Mouse (Mus musculus) liver, embryonic 14.5 days (tissue): ENCODE measurements around the gene Ak1. TPM values are rescaled to one million over a fixed set of nuclear protein-coding genes. Genes with fewer than 3 reads are reported as not detected.

Source experiments
- ATAC-seq: fragments of 200-750 bp; cut with Nextera tagmentation; 2 replicates; pipeline ENCODE4 v1.8.0; 2017; ENCODE audit warnings: moderate number of reproducible peaks, mild to moderate bottlenecking, moderate library complexity; ENCODE audit not compliant: insufficient read depth
- DNase-seq, 3 experiments: peaks; one replicate each; pipeline ENCODE4 v3.0.0-alpha.2; 2012 to 2013; ENCODE audit warnings: low read depth in 3 of 3, low spot score in 3 of 3
- H3K27ac ChIP-seq: fragments of 300-500 bp; sonication (generic); 2 replicates; pipeline ENCODE4 v1.5.1; 2014; ENCODE audit warnings: moderate library complexity, mild to moderate bottlenecking, control low read depth, inconsistent platforms
- H3K27me3 ChIP-seq: fragments of 300-500 bp; sonication (generic); 2 replicates; pipeline ENCODE4 v1.6.1; 2014; ENCODE audit warnings: mild to moderate bottlenecking, low read length, moderate library complexity; ENCODE audit not compliant: control insufficient read depth, insufficient read depth
- H3K36me3 ChIP-seq: fragments of 300-500 bp; sonication (generic); replicated peaks from 2 replicates; pipeline ENCODE4 v1.6.1; 2014; ENCODE audit warnings: low read depth; ENCODE audit not compliant: control insufficient read depth, insufficient read depth
- H3K4me1 ChIP-seq, 2 experiments: fragments of 200-500 bp in 1 of 2; fragments of 300-500 bp in 1 of 2; sonication (generic) in 1 of 2; replicated peaks; 2 replicates each; pipeline ENCODE4 v1.6.1; 2012 to 2014; ENCODE audit warnings: antibody characterized with exemption in 1 of 2, inconsistent platforms in 1 of 2, low read length in 1 of 2; ENCODE audit not compliant: control insufficient read depth in 2 of 2, insufficient read depth in 2 of 2
- H3K4me2 ChIP-seq: fragments of 300-500 bp; sonication (generic); 2 replicates; pipeline ENCODE4 v1.6.1; 2014; ENCODE audit warnings: low read depth, mild to moderate bottlenecking, control low read depth, moderate library complexity
- H3K4me3 ChIP-seq, 2 experiments: fragments of 200-500 bp in 1 of 2; fragments of 300-500 bp in 1 of 2; sonication (generic) in 1 of 2; 2 replicates each; pipeline ENCODE4 v1.5.1; 2012 to 2014; ENCODE audit warnings: low read depth in 2 of 2, low read length in 2 of 2, mild to moderate bottlenecking in 2 of 2, control low read depth in 1 of 2, inconsistent platforms in 1 of 2, moderate library complexity in 1 of 2; ENCODE audit not compliant: insufficient read depth in 1 of 2
- H3K9ac ChIP-seq: fragments of 300-500 bp; sonication (generic); replicated peaks from 2 replicates; pipeline ENCODE4 v1.6.1; 2014; ENCODE audit warnings: mild to moderate bottlenecking, control low read depth, moderate library complexity
- H3K9me3 ChIP-seq: fragments of 300-500 bp; sonication (generic); 2 replicates; pipeline ENCODE4 v1.6.1; 2016; ENCODE audit warnings: low read length, mixed read lengths; ENCODE audit not compliant: control insufficient read depth
- CTCF ChIP-seq: IDR thresholded peaks from 2 replicates; pipeline ENCODE4 v1.5.1; 2016; ENCODE audit warnings: antibody characterized with exemption, low read depth, control low read depth
- EP300 ChIP-seq: IDR thresholded peaks from 2 replicates; pipeline ENCODE4 v1.6.1; 2016; ENCODE audit warnings: antibody characterized with exemption, low read depth
- WGBS: fragments of 180-500 bp; shearing (Covaris S2); extraction: QIAGEN DNeasy Blood & Tissue Kit; methylation state at CpG from one replicate; pipeline ENCODE4 v1.1.7; 2014; ENCODE audit not compliant: insufficient replicate concordance; 5-methylcytosine and 5-hydroxymethylcytosine counted together
- polyA plus RNA-seq, 2 experiments: library from polyadenylated mRNA; depleted of rRNA in 1 of 2; stranded (reverse) in 1 of 2; unstranded in 1 of 2; fragments of >200 nt; fragmentation: Nextera tagmentation in 1 of 2; extraction: Ambion mirVana in 1 of 2; gene quantifications; 2 replicates each; pipeline versions ENCODE4 v1.2.1 to v1.2.3; 2012 to 2014

Ak1 gene
- polyA plus RNA-seq (2012; rRNA removed) (0.34 and 0.37 TPM in 2 replicates), polyA plus RNA-seq (2014; fragmentation: Nextera tagmentation; extraction: Ambion mirVana) (0.44 and 0.59 TPM in 2 replicates)

DNA sequence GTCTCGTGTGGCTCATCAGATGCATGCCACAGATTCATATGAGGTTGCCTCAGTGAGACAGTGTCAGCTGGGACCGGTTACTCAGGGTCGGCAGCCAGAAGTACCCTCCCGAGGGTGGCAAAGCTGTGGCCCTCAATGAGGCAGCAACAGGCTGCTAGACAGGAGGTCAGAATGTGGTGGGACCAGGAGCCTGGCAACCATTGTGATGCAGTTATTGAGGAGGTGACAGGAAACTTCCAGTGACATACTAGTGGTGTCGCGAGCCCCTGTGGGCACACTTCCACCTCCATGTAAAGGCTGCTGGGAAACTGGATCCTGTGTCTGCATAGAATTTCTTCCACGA is at the start of gene Ak1:
Gene Ak1, plus strand, starts transcription at position 242 of the 343 bp plus-strand sequence.
- Histone ChIP-seq H3K4me3 (no peak within 1 kb of the TSS), H3K4me2 (no peak within 1 kb of the TSS), H3K9ac (no peak within 1 kb of the TSS), H3K9me3 (peaks cover 2% of the 10 kb centered on the region), H3K27ac (no peak within 1 kb of the TSS), H3K36me3 (peaks cover 6% of the 10 kb centered on the region), H3K27me3 (no peaks in the 10 kb centered on the region), H3K4me1 (peaks cover 0 to 26% of the 10 kb centered on the region in 2 experiments; a peak in 3 of 4 replicates)
- TF ChIP-seq CTCF (no peak), EP300 (no peak)
- no peak for ATAC-seq
- 33% methylated on average over 7 of the region's 7 CpGs for WGBS
- no peak for DNase-seq

- Histone ChIP-seq H3K27ac (no peak overlapping the region), H3K4me1 (peaks cover 3 to 10% of the 10 kb centered on the region in 2 experiments; a peak in 3 of 4 replicates), H3K27me3 (no peaks in the 10 kb centered on the region; the same call in 1 of the 2 replicates), H3K9me3 (no peaks in the 10 kb centered on the region), H3K4me3 (no peak overlapping the region), H3K36me3 (no peaks in the 10 kb centered on the region), H3K9ac (no peak overlapping the region), H3K4me2 (peak overlapping the region; percentile 92)
- WGBS: 87% methylated on average over 11 of the region's 11 CpGs
- ATAC-seq (no peak), DNase-seq (no peak)
- TF ChIP-seq CTCF (no peak), EP300 (no peak)
Measured at GRCm38 (mm10) chr2:32572196-32572595, 49.4 kb upstream of the Ak1 start.

DNA sequence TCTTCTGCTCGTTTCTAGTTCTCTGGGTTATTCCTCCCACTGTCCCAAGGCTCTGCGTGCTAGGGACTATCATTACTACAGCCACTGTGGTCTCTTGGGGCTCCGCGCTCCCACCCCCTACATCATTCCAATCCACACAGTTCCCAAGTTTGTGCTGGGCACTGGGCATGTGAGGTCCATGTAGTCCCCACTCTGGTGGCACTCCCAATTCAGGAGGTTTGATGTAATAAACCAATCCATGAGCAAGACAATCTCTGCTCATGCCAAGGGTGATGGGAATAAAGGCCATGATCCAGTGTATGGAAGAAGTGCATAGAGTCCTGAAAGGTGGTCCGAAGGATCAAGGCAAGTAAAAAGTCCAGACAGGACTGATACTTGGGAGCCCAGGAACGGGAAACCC is 47.1 kb upstream of the Ak1 start, which contains the start of gene Pip5kl1:
Gene Pip5kl1, plus strand, starts transcription at position 301 of the 400 bp plus-strand sequence.
- no peaks in the 10 kb centered on the region for H3K36me3 ChIP-seq
- peak within 1 kb of the TSS; percentile 67 for H3K4me2 ChIP-seq
- H3K27ac ChIP-seq: no peak within 1 kb of the TSS
- TF ChIP-seq EP300 (no peak), CTCF (no peak)
- ATAC-seq (no peak), DNase-seq (no peak)
- H3K4me3 ChIP-seq: peak within 1 kb of the TSS in 1 of 2 experiments; percentile 40; a peak in 2 of 4 replicates
- peaks cover 7% of the 10 kb centered on the region for H3K27me3 ChIP-seq
- no peaks in the 10 kb centered on the region for H3K9me3 ChIP-seq
- H3K9ac ChIP-seq: no peak within 1 kb of the TSS
- 74% methylated on average over 6 of the region's 6 CpGs for WGBS
- H3K4me1 ChIP-seq: peaks cover 3 to 10% of the 10 kb centered on the region in 2 experiments; a peak in 3 of 4 replicates

- Histone ChIP-seq H3K9me3 (no peaks in the 10 kb centered on the region), H3K27me3 (peaks cover 7% of the 10 kb centered on the region), H3K36me3 (no peaks in the 10 kb centered on the region), H3K9ac (no peak overlapping the region), H3K4me2 (peak overlapping the region; percentile 67), H3K27ac (no peak overlapping the region), H3K4me3 (peak overlapping the region in 1 of 2 experiments; percentile 40; a peak in 2 of 4 replicates), H3K4me1 (peaks cover 3 to 10% of the 10 kb centered on the region in 2 experiments; a peak in 3 of 4 replicates)
- TF ChIP-seq EP300: no peak
- peak; percentile 75 for TF ChIP-seq CTCF
- DNase-seq (peak in 1 of 3 experiments; percentile 46), ATAC-seq (no peak)
- WGBS: 4% methylated on average over 26 of the region's 26 CpGs
Measured at GRCm38 (mm10) chr2:32574901-32575585, 46.5 kb upstream of the Ak1 start.

GRCm38 (mm10) chr2:32575586-32576160 is 45.9 kb upstream of the Ak1 start, which contains the start of gene 9430097D07Rik:
9430097D07Rik (minus strand) TSS chr2:32575684.
- Histone ChIP-seq H3K4me2 (peak within 1 kb of the TSS; percentile 67), H3K9ac (no peak within 1 kb of the TSS), H3K4me1 (peaks cover 3 to 10% of the 10 kb centered on the region in 2 experiments; a peak in 3 of 4 replicates), H3K27ac (no peak within 1 kb of the TSS), H3K4me3 (peak within 1 kb of the TSS in 1 of 2 experiments; percentile 40; a peak in 2 of 4 replicates), H3K36me3 (no peaks in the 10 kb centered on the region), H3K27me3 (peaks cover 7% of the 10 kb centered on the region), H3K9me3 (no peaks in the 10 kb centered on the region)
- DNase-seq (peak in 1 of 3 experiments; percentile 33), ATAC-seq (0 out of 2 replicates have a peak, but pooled peaks have one; percentile 19)
- 14% methylated on average over 28 of the region's 28 CpGs for WGBS
- TF ChIP-seq CTCF (no peak), EP300 (no peak)
